Mouse (Mus musculus) stomach, postnatal 0 days (tissue): Measurements from ENCODE around the gene Hmox1.

Source experiments
- CTCF ChIP-seq: IDR thresholded peaks from 2 replicates; pipeline ENCODE4 v1.5.1; 2016; ENCODE audit warnings: antibody characterized with exemption, low read depth, mild to moderate bottlenecking, moderate library complexity
- EP300 ChIP-seq: optimal IDR thresholded peaks from 2 replicates; pipeline ENCODE3; 2016; ENCODE audit warnings: antibody characterized with exemption

DNA sequence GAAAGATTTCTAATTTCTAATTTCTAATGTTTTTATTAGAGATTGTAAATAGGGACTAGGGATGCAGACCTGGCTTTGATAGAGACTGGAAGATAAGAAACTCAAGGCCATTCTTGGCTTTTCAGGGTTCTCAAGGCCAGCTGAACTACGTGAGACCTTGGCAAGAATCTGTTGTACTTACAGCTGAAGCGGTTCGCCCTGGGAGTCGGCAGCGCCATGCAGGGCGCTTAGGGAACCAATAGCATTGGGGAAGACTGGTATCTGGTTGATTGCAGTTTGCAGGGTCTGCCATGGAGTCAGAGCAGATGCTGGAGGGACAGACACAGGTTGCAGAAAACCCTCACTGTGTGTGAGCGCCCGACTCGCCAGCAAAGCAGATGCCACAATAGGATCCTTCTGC, 14.6 kb upstream of the Hmox1 start:
- no peak for TF ChIP-seq CTCF
- no peak for TF ChIP-seq EP300
